In the genomic region with DNA sequence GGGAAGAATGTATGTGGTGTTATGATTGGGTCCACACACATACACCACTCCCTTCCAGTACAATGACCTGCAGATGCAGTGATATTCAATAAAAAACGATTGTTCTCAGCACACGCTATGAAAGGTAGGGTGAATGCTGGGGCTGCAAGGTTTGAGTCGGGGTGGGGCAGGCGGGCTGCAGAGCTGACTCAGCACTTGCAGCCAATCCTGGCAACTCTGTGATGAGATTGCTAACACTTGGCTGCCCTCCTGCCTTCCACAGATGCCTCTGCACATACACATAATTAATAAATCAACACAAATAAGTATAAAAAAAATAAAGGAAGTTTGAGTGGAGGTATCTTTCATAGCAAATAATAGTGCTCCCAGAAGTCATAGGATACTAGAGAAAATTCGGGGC, we compare ENCODE assay signal across 21 mouse cellular contexts. TPM values are rescaled to one million over a fixed set of nuclear protein-coding genes. Genes with fewer than 3 reads are reported as not detected.
DNase-seq lines count a peak whose midpoint lies in the region; ATAC-seq lines count a peak whose summit lies in the region.
"Had no signal": no experiment of that assay in that cellular context is flagged by ENCODE, and none has a peak within 500 bp of the region (broad histone marks: within the 10 kb centered on the region; RNA-seq: fewer than 3 reads in every experiment).

No protein-coding gene starts in this region.

- no peaks in the 10 kb centered on the region for H3K27me3 ChIP-seq in midbrain, embryonic 11.5 days (ENCODE audit: control insufficient read depth, insufficient read depth, low read length)
- peaks cover 4% of the 10 kb centered on the region; the same call in 1 of the 2 replicates for H3K27me3 ChIP-seq in midbrain, embryonic 10.5 days (ENCODE audit: low read depth, poor library complexity, severe bottlenecking)
- H3K27me3 ChIP-seq: embryonic facial prominence, embryonic 13.5 days; embryonic facial prominence, embryonic 15.5 days; forebrain, embryonic 13.5 days; forebrain, embryonic 15.5 days had no signal

- H3K4me3 ChIP-seq in midbrain, embryonic 11.5 days (ENCODE audit: low read depth, low read length): no peak overlapping the region
- H3K4me3 ChIP-seq in midbrain, embryonic 10.5 days: no peak overlapping the region
- H3K4me3 ChIP-seq: embryonic facial prominence, embryonic 13.5 days; embryonic facial prominence, embryonic 15.5 days; forebrain, embryonic 13.5 days; forebrain, embryonic 15.5 days had no signal

- H3K4me1 ChIP-seq in midbrain, embryonic 11.5 days (ENCODE audit: control insufficient read depth, insufficient read depth, low read length): no peaks in the 10 kb centered on the region
- H3K4me1 ChIP-seq in midbrain, embryonic 10.5 days: peaks cover 4% of the 10 kb centered on the region
- H3K4me1 ChIP-seq: embryonic facial prominence, embryonic 15.5 days; forebrain, embryonic 15.5 days had no signal

- ATAC-seq in midbrain, embryonic 11.5 days (ENCODE audit: low FRiP score): no peak
- no peak for ATAC-seq in activated CD4-positive, CD25-positive, alpha-beta regulatory T cell, adult 4 months
- no peak for ATAC-seq in erythroblast, adult 5-6 weeks (replicated peaks; ENCODE audit: low FRiP score, poor library complexity, severe bottlenecking)
- ATAC-seq: CD4-positive, CD25-positive, alpha-beta regulatory T cell, adult 4 months; forebrain, embryonic 13.5 days; forebrain, embryonic 15.5 days; forebrain, postnatal 0 days had no signal

- no peaks in the 10 kb centered on the region for H3K9me3 ChIP-seq in midbrain, embryonic 11.5 days (ENCODE audit: control insufficient read depth, low read length)
- H3K9me3 ChIP-seq in midbrain, embryonic 10.5 days (replicated peaks): no peaks in the 10 kb centered on the region
- H3K9me3 ChIP-seq: embryonic facial prominence, embryonic 13.5 days; embryonic facial prominence, embryonic 15.5 days; forebrain, embryonic 13.5 days; forebrain, embryonic 15.5 days; G1E had no signal

- no peak overlapping the region for H3K27ac ChIP-seq in midbrain, embryonic 11.5 days (ENCODE audit: low read depth, low read length)
- no peak overlapping the region for H3K27ac ChIP-seq in midbrain, embryonic 10.5 days (replicated peaks)
- H3K27ac ChIP-seq: embryonic facial prominence, embryonic 13.5 days; embryonic facial prominence, embryonic 15.5 days; forebrain, embryonic 13.5 days; forebrain, embryonic 15.5 days had no signal

- no peak overlapping the region for H3K4me2 ChIP-seq in midbrain, embryonic 11.5 days
- H3K4me2 ChIP-seq: embryonic facial prominence, embryonic 13.5 days; embryonic facial prominence, embryonic 15.5 days; forebrain, embryonic 13.5 days; forebrain, embryonic 15.5 days had no signal

- DNase-seq in cerebellum, adult 18-20 months: peak; percentile 44 to 48
- no peak for DNase-seq in cerebellum, adult 9-11 months
- peak; percentile 21 for DNase-seq in midbrain, embryonic 11.5 days (ENCODE audit: low spot score, missing footprints)
- DNase-seq in midbrain, embryonic 10.5 days (ENCODE audit: low spot score): no peak
- DNase-seq in NIH3T3 (ENCODE audit: low read depth): peak; percentile 16
- DNase-seq: adrenal gland, adult 8-10 months; adrenal gland, postnatal 14 days; adrenal gland, postnatal 36 days; B cell, adult 2 months; cerebellum, adult 11 months; cerebellum, postnatal 10 days; embryo, embryonic 11 days; forebrain, postnatal 0 days had no signal

- WGBS in midbrain, embryonic 11.5 days: 83% methylated on average over 5 of the region's 5 CpGs
- 87% methylated on average over 5 of the region's 5 CpGs for WGBS in midbrain, embryonic 10.5 days

- H3K9ac ChIP-seq in midbrain, embryonic 11.5 days (ENCODE audit: low read length): no peak overlapping the region
- H3K9ac ChIP-seq: embryonic facial prominence, embryonic 13.5 days; embryonic facial prominence, embryonic 15.5 days; forebrain, embryonic 13.5 days; forebrain, embryonic 15.5 days; forebrain, postnatal 0 days had no signal

- H3K36me3 ChIP-seq in midbrain, embryonic 11.5 days (ENCODE audit: control insufficient read depth, insufficient read depth, low read length): no peaks in the 10 kb centered on the region
- no peaks in the 10 kb centered on the region for H3K36me3 ChIP-seq in midbrain, embryonic 10.5 days
- H3K36me3 ChIP-seq: embryonic facial prominence, embryonic 13.5 days; embryonic facial prominence, embryonic 15.5 days; forebrain, embryonic 15.5 days; G1E had no signal

RNA-seq across cellular contexts. Expression of gene Dgkg, which starts 31.6 kb away (rescaled TPM):
- 0.15 and 0.28 TPM in 2 replicates for polyA plus RNA-seq in midbrain, embryonic 11.5 days (2014; fragmentation: Nextera tagmentation; extraction: Ambion mirVana)
- polyA plus RNA-seq in midbrain, embryonic 10.5 days (2016; fragmentation: Nextera tagmentation; extraction: Ambion mirVana): 0.07 and 0.10 TPM in 2 replicates
- polyA plus RNA-seq in activated CD4-positive, CD25-positive, alpha-beta regulatory T cell, adult 4 months (2017; shearing (Covaris generic)): under 1 TPM; 0.46 to 0.57 TPM
- total RNA-seq in erythroblast, adult 5-6 weeks (2015; ENCODE audit: low replicate concordance): 10.0 and 10.2 TPM in 2 replicates
- 3.1 and 7.7 TPM in 2 replicates for total RNA-seq in erythroblast, adult 5-6 weeks (2017; ENCODE audit: low replicate concordance)
- polyA plus RNA-seq: G1E had no signal

Comparison
In these comparisons a context has a peak if more than half of its experiments do, and no peak if none do; other contexts are left out.
1. DNase-seq: peak in cerebellum, adult 18-20 months (2 of 2), midbrain, embryonic 11.5 days (single experiment) and NIH3T3 (single experiment); none in cerebellum, adult 9-11 months (single experiment) and midbrain, embryonic 10.5 days (single experiment).